Mouse (Mus musculus) stomach, postnatal 0 days (tissue): ENCODE results near the gene Trim71.

Experiments used
- CTCF ChIP-seq: IDR thresholded peaks from 2 replicates; pipeline ENCODE4 v1.5.1; 2016; ENCODE audit warnings: antibody characterized with exemption, low read depth, mild to moderate bottlenecking, moderate library complexity
- EP300 ChIP-seq: optimal IDR thresholded peaks from 2 replicates; pipeline ENCODE3; 2016; ENCODE audit warnings: antibody characterized with exemption

- no peak for TF ChIP-seq CTCF
- no peak for TF ChIP-seq EP300
Observed at GRCm38 (mm10) chr9:114601096-114601495, 36.9 kb upstream of the Trim71 start.
